Mouse (Mus musculus): Measurements from ENCODE around the gene Asxl2.
"Not testable (repeated sequence)": the region's sequence is repeated elsewhere in the genome, so short reads cannot be mapped to it uniquely, and the experiment has no call there.

Gene Asxl2

GRCm38 (mm10) chr12:3427891-3428775 is 1.5 kb downstream of the Asxl2 start:
- DNase-seq (ENCODE audit: low read depth) = no peak

- DNase-seq (ENCODE audit: low read depth) = no peak
Observed at GRCm38 (mm10) chr12:3429681-3430442, 3.2 kb downstream of the Asxl2 start.

GRCm38 (mm10) chr12:3430443-3430753 is 3.7 kb downstream of the Asxl2 start:
- no peak for DNase-seq (ENCODE audit: low read depth)

- DNase-seq (ENCODE audit: low read depth) = no peak
Observed at GRCm38 (mm10) chr12:3430985-3431384, 4.3 kb downstream of the Asxl2 start.

- no peak for DNase-seq (ENCODE audit: low read depth)
Observed at GRCm38 (mm10) chr12:3433736-3434135, 7.1 kb downstream of the Asxl2 start.

GRCm38 (mm10) chr12:3436446-3436845 is 9.8 kb downstream of the Asxl2 start:
- DNase-seq (ENCODE audit: low read depth) = no peak

GRCm38 (mm10) chr12:3437815-3438214 is 11.2 kb downstream of the Asxl2 start:
- DNase-seq (ENCODE audit: low read depth) = no peak

GRCm38 (mm10) chr12:3440916-3441315 is 14.3 kb downstream of the Asxl2 start:
- no peak for DNase-seq (ENCODE audit: low read depth)

- no peak for DNase-seq (ENCODE audit: low read depth)
Observed at GRCm38 (mm10) chr12:3441361-3441760, 14.7 kb downstream of the Asxl2 start.

- no peak for DNase-seq (ENCODE audit: low read depth)
Observed at GRCm38 (mm10) chr12:3453554-3453953, 26.9 kb downstream of the Asxl2 start.

GRCm38 (mm10) chr12:3463087-3463486 is 36.4 kb downstream of the Asxl2 start:
- DNase-seq (ENCODE audit: low read depth) = no peak

GRCm38 (mm10) chr12:3499662-3500061 is 73.0 kb downstream of the Asxl2 start:
- no peak for DNase-seq (ENCODE audit: low read depth)

GRCm38 (mm10) chr12:3500071-3500470 is 73.4 kb downstream of the Asxl2 start:
- DNase-seq (ENCODE audit: low read depth) = no peak

GRCm38 (mm10) chr12:3518665-3519297 is 92.1 kb downstream of the Asxl2 start:
- DNase-seq (ENCODE audit: low read depth) = no peak

GRCm38 (mm10) chr12:3521806-3522205 is 95.1 kb downstream of the Asxl2 start:
- DNase-seq (ENCODE audit: low read depth) = not testable (repeated sequence)

GRCm38 (mm10) chr12:3525536-3525935 is 98.9 kb downstream of the Asxl2 start:
- no peak for DNase-seq (ENCODE audit: low read depth)

GRCm38 (mm10) chr12:3535446-3535845 is 108.8 kb downstream of the Asxl2 start:
- DNase-seq (ENCODE audit: low read depth) = not testable (repeated sequence)

- DNase-seq (ENCODE audit: low read depth) = no peak
Observed at GRCm38 (mm10) chr12:3537616-3538015, 111.0 kb downstream of the Asxl2 start.

GRCm38 (mm10) chr12:3538036-3538435 is 111.4 kb downstream of the Asxl2 start:
- DNase-seq (ENCODE audit: low read depth) = no peak

GRCm38 (mm10) chr12:3539605-3540004 is 112.9 kb downstream of the Asxl2 start:
- DNase-seq (ENCODE audit: low read depth) = no peak

- DNase-seq (ENCODE audit: low read depth) = no peak
Observed at GRCm38 (mm10) chr12:3540871-3541270, 114.2 kb downstream of the Asxl2 start.

- no peak for DNase-seq (ENCODE audit: low read depth)
Observed at GRCm38 (mm10) chr12:3545451-3545850, 118.8 kb downstream of the Asxl2 start.

GRCm38 (mm10) chr12:3546121-3546658 is 119.5 kb downstream of the Asxl2 start:
- no peak for DNase-seq (ENCODE audit: low read depth)

Measured in fibroblast of lung, adult 2 months (primary cell).